Mouse (Mus musculus): Measurements from ENCODE around the gene Kcnma1.

Gene Kcnma1

DNA sequence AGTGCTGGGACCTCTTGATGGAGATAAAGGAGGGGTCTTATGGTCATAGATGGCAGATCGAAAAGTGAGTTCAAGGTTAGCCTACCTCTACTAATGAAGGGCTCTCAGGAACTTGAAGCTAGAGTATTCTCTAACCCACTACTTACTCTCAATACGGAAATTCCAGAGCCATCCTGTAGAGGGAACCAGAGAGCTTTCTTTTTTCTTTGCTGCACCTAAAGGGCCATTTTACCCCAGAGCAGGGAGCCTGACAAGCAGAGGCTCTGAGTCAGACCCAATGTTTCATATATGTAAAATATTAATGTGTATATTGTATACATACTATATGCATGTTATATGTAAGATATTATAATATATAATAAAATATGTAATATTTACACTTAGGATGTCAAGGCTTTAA, 431.1 kb downstream of the Kcnma1 start:
- DNase-seq, result peak in 1 of 2 experiments; percentile 1

DNA sequence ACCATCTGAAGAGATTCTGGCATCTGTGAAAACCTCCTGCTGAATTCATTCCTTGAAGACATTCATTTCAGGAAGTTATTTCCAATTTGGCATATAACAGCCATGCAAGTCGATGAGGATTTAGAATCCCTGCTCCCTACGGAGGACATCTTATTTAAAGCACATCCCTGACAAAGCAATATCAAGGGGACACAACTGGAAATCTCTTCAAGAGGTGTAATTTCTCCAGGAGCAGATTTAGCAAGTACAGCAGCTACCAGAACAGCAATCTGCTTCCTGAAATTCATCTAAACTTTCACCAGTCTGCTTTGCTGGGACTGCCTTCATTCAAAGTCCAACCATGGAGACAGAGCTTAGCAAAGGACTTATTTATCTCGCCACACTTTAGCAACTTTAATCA, 433.0 kb downstream of the Kcnma1 start:
- DNase-seq, result no peak

- no peak for DNase-seq
Observed at GRCm38 (mm10) chr14:23575951-23576350, 438.3 kb downstream of the Kcnma1 start.

- DNase-seq, result no peak
Observed at GRCm38 (mm10) chr14:23574136-23574535, 440.2 kb downstream of the Kcnma1 start.

DNA sequence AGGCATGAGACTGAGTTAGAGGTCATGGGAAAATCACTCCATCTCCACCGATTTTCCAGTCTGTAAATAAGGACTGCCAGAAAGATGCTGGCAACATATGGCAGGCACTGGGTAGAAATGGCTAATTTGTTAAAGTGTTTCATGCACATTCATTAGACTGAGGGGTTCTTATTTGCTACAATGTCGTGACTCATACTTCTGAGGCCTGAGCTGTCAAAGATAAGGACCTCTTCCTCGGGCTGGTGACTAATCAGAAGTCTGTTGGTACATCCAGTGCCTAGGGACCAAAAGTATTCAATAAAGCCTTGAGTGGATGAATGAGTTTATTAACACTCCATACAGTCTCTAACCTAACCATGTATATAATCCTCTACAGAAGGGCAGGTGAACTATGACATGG, 440.9 kb downstream of the Kcnma1 start:
- no peak for DNase-seq

DNA sequence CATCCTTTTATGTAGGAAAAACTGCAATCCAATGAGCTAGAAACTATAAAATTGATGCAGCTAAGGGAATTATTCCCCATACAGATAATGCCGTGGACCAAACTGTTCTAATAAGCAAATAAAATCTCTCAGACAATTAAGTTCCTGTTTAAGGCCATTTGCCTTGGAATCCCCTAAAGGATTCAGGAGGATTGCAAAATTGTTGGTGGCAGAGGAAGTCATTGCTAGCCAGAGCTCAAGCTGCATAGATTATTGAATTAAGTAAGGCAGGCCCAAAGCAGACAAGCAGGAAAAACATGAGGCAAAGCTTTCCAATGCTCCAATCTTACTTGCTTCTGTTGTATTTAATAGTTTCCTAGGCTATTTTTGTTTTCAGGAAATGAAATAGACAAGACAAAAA, 441.5 kb downstream of the Kcnma1 start:
- DNase-seq, result no peak

- DNase-seq, result no peak
Observed at GRCm38 (mm10) chr14:23570251-23570650, 444.0 kb downstream of the Kcnma1 start.

- DNase-seq, result no peak
Observed at GRCm38 (mm10) chr14:23565931-23566330, 448.4 kb downstream of the Kcnma1 start.

- no peak for DNase-seq
Observed at GRCm38 (mm10) chr14:23564474-23564873, 449.8 kb downstream of the Kcnma1 start.

- no peak for DNase-seq
Observed at GRCm38 (mm10) chr14:23563180-23563579, 451.1 kb downstream of the Kcnma1 start.

- no peak for DNase-seq
Observed at GRCm38 (mm10) chr14:23555647-23556046, 458.6 kb downstream of the Kcnma1 start.

DNA sequence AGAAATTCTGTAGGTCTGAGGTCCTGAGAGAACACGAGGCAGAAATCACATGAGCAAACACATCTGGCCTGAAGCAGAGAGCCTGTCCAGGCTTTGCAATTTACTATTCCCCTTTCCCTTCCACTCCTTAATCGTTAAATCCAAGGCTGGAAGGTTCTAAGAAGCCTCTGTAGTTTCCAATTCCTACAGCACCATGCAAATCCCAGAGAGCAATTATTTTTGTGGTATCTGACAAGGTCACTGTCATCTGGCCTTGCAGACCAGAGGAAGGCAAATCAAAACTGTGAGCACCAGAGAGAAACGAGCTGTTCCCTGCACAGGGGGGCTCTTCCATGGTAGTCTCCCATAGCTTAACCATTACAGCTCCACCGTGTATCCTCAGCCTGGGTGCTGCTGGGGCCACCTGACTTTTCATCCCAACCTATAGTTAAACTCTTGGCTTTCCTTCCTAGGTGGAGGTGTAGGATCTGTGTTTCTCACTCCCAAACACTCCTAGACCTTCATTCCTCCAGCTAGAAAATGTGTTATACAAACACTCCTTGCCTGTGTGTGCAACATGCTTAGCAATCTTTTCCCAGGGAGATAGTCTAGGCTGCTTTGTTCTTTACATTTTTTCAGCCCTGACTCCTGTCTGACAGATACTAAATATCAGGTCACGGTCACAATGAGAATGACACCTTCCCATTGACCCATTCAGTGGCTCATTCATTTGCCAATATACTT, 461.9 kb downstream of the Kcnma1 start:
- DNase-seq, result no peak

GRCm38 (mm10) chr14:23550467-23550866, 463.8 kb downstream of the Kcnma1 start:
- DNase-seq, result no peak

GRCm38 (mm10) chr14:23542131-23542530, 472.2 kb downstream of the Kcnma1 start:
- no peak for DNase-seq

DNA sequence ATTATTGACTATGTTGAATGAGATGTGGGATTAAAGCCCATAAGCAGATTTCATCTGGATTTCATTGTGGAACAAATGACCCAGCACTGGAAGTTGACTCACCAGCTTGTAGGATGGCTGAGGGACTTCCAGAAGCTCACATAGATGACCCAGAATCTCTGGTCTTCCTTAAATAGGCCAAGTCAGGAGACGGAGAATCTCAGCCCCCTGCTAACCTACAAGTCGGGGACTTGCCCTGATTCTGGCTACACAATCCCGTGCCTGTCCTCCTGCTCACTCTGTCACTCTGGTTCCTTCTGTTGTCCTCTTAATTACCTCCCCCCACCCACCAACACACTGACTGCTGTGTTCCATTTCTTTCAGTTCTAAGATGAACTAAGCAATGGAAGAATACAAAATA, 474.7 kb downstream of the Kcnma1 start:
- no peak for DNase-seq

DNA sequence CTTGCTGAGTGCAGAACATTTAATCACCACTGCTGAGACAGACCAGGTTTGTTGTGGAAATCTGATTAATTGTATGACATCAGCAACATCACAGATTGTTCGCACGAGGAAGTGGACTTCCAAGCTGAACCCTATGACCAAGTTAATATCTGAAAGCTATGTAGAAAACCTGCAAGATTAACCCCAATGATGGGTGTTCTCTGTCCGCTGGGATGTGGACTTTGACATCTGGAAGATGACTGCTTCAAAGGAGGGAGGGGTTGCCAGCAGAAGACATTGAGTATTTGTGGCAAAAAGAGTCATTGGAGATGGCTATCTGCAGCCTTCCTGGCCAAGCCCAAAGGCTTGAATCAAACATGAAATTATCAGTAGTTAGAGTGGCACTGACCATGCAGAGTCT, 480.9 kb downstream of the Kcnma1 start:
- no peak for DNase-seq

- DNase-seq, result no peak
Observed at GRCm38 (mm10) chr14:23531735-23532525, 482.4 kb downstream of the Kcnma1 start.

DNA sequence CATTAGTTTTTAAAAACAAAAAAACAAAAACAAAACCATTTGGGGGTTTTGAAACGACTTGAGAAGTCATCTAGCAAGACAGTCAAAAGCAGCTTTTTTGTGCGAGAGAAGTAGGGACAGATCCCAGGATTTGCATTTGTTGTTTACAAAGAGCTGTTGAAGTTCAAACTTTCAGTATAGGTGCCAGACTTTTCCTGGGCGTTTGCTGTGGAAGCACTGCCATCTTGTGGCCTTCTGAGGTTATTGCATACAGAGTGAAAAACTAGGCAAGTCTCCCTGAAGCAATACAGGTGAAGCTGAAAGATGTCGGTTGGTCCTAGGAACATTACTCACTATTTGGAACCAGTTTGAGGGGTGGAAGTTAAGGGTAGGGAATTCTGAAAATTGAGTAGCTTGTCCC, 484.6 kb downstream of the Kcnma1 start:
- peak; percentile 6 to 15 for DNase-seq

GRCm38 (mm10) chr14:23529229-23529628, 485.1 kb downstream of the Kcnma1 start:
- no peak for DNase-seq

- DNase-seq, result no peak
Observed at GRCm38 (mm10) chr14:23525910-23526309, 488.4 kb downstream of the Kcnma1 start.

DNA sequence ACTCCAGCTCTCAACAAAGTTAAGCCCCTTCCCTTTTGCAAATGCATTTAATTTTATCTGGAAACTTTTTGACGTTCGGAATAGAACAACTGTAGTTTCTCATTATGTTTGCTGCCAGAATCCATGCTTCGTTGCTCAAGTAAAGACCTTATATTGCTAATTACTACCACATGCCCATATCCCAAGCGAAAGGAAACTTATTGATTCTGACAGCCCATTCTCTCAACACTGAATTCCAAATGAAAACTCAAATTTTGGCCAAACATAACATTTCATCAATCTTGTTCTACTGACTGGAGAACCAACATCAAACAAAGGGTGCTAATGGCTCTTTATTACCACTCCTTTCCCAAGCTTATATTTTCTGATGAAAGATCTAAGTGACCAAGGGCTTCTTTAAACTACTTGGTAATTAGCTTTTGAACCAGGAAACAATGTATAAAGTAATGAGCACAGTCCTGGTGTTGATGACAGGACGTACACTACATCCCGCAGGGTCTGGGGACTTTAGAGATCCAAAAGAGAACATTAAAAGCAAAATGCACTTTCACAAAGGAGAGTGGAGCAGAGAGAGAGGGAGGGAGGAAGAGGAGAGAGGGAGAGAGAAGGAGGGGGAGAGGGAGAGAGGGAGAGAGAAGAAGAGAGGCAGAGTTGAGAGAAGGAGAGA, 490.3 kb downstream of the Kcnma1 start:
- DNase-seq, result no peak

DNA sequence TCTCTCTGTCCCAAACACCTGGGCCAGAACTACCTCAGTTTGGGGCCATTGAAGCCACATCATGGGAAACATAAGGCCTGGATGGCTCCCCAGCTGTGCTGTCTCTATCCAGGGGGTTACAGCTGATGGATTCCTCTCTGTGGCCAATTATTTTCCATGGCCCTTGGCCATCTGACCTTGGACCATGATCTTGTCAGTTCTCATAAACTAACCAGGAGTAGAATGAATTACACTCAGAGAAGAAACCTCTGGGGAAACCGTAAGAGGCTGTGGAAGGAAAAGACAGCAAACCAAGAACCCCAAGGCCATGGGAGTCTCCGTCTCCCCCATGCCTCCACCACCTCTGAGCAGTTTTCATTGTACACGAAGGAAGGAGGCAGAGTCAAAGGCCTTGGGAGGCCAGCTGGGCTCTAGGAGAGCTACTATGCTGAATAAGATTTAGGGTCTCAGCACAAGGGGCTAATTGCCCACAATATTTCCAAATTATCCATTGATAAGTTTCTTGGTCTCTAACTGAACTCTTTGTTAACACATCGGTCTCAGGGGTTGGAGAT, 491.6 kb downstream of the Kcnma1 start:
- DNase-seq, result no peak

- no peak for DNase-seq
Observed at GRCm38 (mm10) chr14:23521080-23521684, 493.1 kb downstream of the Kcnma1 start.

All from thymus, postnatal 36 days (tissue).